Mouse (Mus musculus): ENCODE data around the gene Espn. TPM values are rescaled to one million over a fixed set of nuclear protein-coding genes. Genes with fewer than 3 reads are reported as not detected.

Espn gene
- polyA plus RNA-seq, 1 experiment from 2014 or later, result 1.5 TPM

Other genes with a start within 250 kb of the Espn start
- 73.7 and 76.4 TPM in 2 replicates for gene Dnajc11, start 218.7 kb downstream of the Espn start, polyA plus RNA-seq (2015; fragmentation: Nextera tagmentation; extraction: Ambion mirVana)
- gene Thap3, start 163.4 kb downstream of the Espn start, polyA plus RNA-seq (2015; fragmentation: Nextera tagmentation; extraction: Ambion mirVana), result 51.0 and 56.4 TPM in 2 replicates
- 39.2 and 40.8 TPM in 2 replicates for gene Phf13, start 156.1 kb downstream of the Espn start, polyA plus RNA-seq (2015; fragmentation: Nextera tagmentation; extraction: Ambion mirVana)
- 14.3 and 14.7 TPM in 2 replicates for gene Klhl21, start 143.6 kb downstream of the Espn start, polyA plus RNA-seq (2015; fragmentation: Nextera tagmentation; extraction: Ambion mirVana)
- 20.7 and 21.4 TPM in 2 replicates for gene Zbtb48, start 124.7 kb downstream of the Espn start, polyA plus RNA-seq (2015; fragmentation: Nextera tagmentation; extraction: Ambion mirVana)
- 1.3 TPM in 2 replicates for gene Tas1r1, start 113.8 kb downstream of the Espn start, polyA plus RNA-seq (2015; fragmentation: Nextera tagmentation; extraction: Ambion mirVana)
- 33.7 and 34.4 TPM in 2 replicates for gene Nol9, start 113.0 kb downstream of the Espn start, polyA plus RNA-seq (2015; fragmentation: Nextera tagmentation; extraction: Ambion mirVana)
- 17.3 TPM in 2 replicates for gene Plekhg5, start 79.9 kb downstream of the Espn start, polyA plus RNA-seq (2015; fragmentation: Nextera tagmentation; extraction: Ambion mirVana)
- 0.86 and 1.9 TPM in 2 replicates for gene Tnfrsf25, start 36.4 kb downstream of the Espn start, polyA plus RNA-seq (2015; fragmentation: Nextera tagmentation; extraction: Ambion mirVana)
- not detected in 2 replicates for gene Hes2, start 6.5 kb upstream of the Espn start, polyA plus RNA-seq (2015; fragmentation: Nextera tagmentation; extraction: Ambion mirVana)
- 49.0 and 53.2 TPM in 2 replicates for gene Acot7, start 25.8 kb upstream of the Espn start, polyA plus RNA-seq (2015; fragmentation: Nextera tagmentation; extraction: Ambion mirVana)
- 9.8 and 10.6 TPM in 2 replicates for gene Gpr153, start 121.9 kb upstream of the Espn start, polyA plus RNA-seq (2015; fragmentation: Nextera tagmentation; extraction: Ambion mirVana)
- gene Hes3, start 139.3 kb upstream of the Espn start, polyA plus RNA-seq (2015; fragmentation: Nextera tagmentation; extraction: Ambion mirVana), result not detected in 2 replicates
- gene Icmt, start 144.9 kb upstream of the Espn start, polyA plus RNA-seq (2015; fragmentation: Nextera tagmentation; extraction: Ambion mirVana), result 21.8 and 27.0 TPM in 2 replicates
- 0.32 and 0.34 TPM in 2 replicates for gene Rnf207, start 166.6 kb upstream of the Espn start, polyA plus RNA-seq (2015; fragmentation: Nextera tagmentation; extraction: Ambion mirVana)
- gene Rpl22, start 173.4 kb upstream of the Espn start, polyA plus RNA-seq (2015; fragmentation: Nextera tagmentation; extraction: Ambion mirVana), result 371 and 395 TPM in 2 replicates
- 0.34 and 0.40 TPM in 2 replicates for gene Chd5, start 186.3 kb upstream of the Espn start, polyA plus RNA-seq (2015; fragmentation: Nextera tagmentation; extraction: Ambion mirVana)